Mouse (Mus musculus): Measurements from ENCODE around the gene Dvl3.

DNA sequence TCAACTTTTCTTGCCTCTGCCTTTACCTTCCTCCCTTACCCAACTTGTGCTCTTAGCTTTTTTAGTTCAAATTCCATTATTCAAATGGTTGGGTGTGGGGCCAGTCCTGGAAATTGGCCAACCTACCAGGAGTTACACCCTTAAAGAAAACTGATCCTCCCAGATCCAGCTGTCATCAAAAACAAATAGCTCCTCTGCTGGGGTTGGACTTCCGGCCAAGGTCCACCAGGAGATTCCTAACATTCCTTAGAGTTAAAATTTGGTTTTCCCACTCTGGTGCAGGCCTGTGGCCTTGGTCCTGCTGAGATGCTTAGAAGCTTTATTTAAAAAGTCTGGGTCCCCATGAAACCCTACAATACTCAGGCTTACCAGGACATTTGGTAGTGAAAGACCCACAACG lies 38.3 kb upstream of the Dvl3 start:
- TF ChIP-seq CTCF (IDR thresholded peaks at IDR 0.05; ENCODE audit: extremely low read depth, insufficient read length, insufficient replicate concordance, low read depth, low read length) = no peak
- no peak for TF ChIP-seq POLR2A (IDR thresholded peaks at IDR 0.05; ENCODE audit: low read depth, low read length)

Data from small intestine, adult 2 months (tissue).